In genomic region chr10:57664253-57664652, GRCm38 (mm10) we compare ENCODE assay signal across 11 mouse cellular contexts. TPM values are rescaled to one million over a fixed set of nuclear protein-coding genes. Genes with fewer than 3 reads are reported as not detected.
"Had no signal": no experiment of that assay in that cellular context is flagged by ENCODE, and none has a peak within 500 bp of the region (broad histone marks: within the 10 kb centered on the region; RNA-seq: fewer than 3 reads in every experiment).

No protein-coding gene starts in this region.

- H3K4me2 ChIP-seq: limb, embryonic 13.5 days; midbrain, embryonic 12.5 days; neural tube, embryonic 13.5 days had no signal

- H3K4me3 ChIP-seq: limb, embryonic 13.5 days; midbrain, embryonic 12.5 days; neural tube, embryonic 13.5 days had no signal

- DNase-seq: kidney, postnatal 25 days; lung, adult 18-20 months; right cerebral cortex, postnatal 14 days; thymus, postnatal 4 days had no signal

- H3K9me3 ChIP-seq: limb, embryonic 13.5 days; midbrain, embryonic 12.5 days; neural tube, embryonic 13.5 days had no signal

- H3K9ac ChIP-seq: limb, embryonic 13.5 days; liver, embryonic 14.5 days; midbrain, embryonic 12.5 days; neural tube, embryonic 13.5 days had no signal

- ATAC-seq: midbrain, embryonic 16.5 days had no signal

- H3K36me3 ChIP-seq: limb, embryonic 13.5 days; midbrain, embryonic 12.5 days; neural tube, embryonic 13.5 days had no signal

- H3K27me3 ChIP-seq: limb, embryonic 13.5 days; midbrain, embryonic 12.5 days; neural tube, embryonic 13.5 days had no signal

- H3K27ac ChIP-seq: limb, embryonic 13.5 days; liver, embryonic 14.5 days; midbrain, embryonic 12.5 days; neural tube, embryonic 13.5 days; stomach, postnatal 0 days had no signal

- H3K4me1 ChIP-seq: limb, embryonic 13.5 days; midbrain, embryonic 12.5 days; neural tube, embryonic 13.5 days had no signal

RNA-seq across cellular contexts. Expression of gene Pkib, which starts 32.5 kb away (rescaled TPM):
- total RNA-seq: megakaryocyte-erythroid progenitor cell, adult 5-6 weeks had no signal
